Mouse (Mus musculus) natural killer cell, adult 2 months (primary cell): ENCODE measurements around the gene Shisa6.

Experiments used
- DNase-seq, 2 experiments: peaks; one replicate each; pipeline ENCODE4 v3.0.0; 2022; ENCODE audit warnings: low spot score in 2 of 2

The Shisa6 gene

DNA sequence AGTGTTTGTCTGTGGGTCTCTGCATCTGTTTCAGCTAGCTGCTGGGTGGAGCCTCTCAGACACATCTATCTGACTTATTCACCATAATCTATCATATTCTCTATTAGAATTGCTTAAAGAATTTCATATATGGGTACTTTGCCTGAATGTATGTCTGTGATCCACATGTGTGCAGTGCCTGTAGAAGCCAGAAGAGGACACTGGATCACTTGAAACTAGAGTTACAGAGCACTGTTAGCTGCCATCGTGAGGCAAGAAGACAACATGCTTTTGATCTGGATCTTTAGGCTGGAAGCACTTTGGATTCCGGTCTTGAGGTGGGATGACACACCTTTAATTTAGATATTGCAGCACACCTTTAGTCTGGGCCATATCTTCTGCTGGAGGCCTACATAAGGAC is 289.2 kb downstream of the Shisa6 start:
- no peak for DNase-seq

DNA sequence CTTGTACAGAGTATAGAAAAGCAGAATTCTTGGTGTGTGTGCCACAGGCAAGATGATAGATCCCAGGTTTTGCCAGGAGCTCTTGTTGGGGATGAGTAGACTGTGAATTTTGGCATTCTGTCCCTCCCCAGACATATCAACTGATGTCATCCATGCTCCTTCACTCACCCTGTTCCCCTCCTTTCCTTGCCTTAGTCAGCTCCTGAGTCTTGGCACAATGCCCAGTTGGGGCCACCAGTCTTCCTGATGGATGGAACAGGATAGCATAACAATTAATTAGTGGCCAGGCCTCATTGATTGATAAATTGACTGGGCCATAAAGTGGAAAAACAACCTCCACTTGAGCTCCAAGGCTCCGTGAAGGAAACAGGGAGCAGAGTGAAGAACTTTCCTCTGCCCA is 292.9 kb downstream of the Shisa6 start:
- DNase-seq: no peak

DNA sequence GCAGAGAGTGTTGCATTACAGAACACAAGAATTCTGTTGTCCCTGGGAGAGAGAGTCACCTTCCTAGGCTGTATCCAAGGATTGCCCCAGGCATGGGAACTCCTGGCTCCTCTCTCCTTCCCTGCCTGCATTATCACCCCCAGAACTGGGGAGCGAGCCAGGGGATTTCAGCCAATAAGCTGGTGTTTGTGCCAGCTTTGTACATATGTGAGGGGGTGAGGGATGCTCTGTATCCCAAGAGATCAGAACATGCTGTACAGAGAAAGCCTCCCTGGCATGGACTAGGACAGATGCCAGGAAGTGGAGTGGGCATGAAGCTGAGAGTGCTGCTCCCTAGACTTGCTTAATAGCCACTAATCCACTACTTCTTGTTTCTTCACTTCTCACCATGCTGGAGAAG is 303.6 kb downstream of the Shisa6 start:
- no peak for DNase-seq

DNA sequence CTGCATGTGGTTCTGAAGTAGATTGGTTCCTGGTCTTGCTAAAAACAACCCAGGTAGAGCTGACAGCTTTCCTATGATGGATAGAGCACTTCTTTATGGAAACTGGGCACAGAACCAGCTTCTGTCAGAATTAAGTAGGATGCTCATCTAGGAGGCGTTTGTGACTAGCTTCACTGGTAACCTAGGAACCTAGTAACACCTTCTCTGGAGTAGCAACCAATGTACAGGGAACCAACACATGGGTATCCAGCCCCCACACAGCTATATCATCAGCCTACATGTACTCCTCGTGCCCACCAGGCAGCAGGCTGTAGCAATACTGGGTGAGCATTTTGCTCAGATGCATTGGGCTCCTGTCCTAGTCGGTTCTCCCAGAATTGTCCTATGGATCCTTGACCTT is 307.3 kb downstream of the Shisa6 start:
- DNase-seq: no peak

DNA sequence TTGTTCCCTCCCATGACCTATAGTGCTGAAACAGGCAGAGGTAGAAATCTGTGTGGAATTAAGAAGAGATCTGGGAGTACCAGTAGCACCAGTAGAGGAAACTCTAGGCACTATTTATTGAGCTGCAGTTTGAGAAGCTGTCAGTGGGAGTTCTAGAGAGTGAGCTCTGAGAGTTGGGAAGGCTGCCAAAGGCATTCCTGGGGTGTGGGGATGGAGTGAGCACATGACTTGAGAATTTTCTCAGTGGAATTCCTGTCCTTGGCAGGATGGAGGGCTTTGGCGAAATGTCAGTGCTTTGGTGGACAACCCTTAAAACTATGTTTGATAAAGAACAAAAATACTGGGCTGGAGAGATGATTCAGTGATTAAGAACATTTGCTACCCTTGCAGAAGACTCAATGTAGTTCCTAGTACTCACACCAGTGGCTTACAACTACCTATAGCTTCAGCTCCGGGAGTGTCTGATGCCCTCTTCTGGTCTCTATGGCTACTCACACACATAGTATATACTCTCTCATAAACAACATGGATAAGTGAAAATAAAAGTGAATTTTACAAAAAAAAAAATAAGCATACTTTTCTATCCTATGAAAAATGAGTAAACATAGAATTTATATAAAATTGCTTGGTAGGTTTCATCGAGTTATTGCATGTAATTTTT is 337.0 kb downstream of the Shisa6 start:
- no peak for DNase-seq

DNA sequence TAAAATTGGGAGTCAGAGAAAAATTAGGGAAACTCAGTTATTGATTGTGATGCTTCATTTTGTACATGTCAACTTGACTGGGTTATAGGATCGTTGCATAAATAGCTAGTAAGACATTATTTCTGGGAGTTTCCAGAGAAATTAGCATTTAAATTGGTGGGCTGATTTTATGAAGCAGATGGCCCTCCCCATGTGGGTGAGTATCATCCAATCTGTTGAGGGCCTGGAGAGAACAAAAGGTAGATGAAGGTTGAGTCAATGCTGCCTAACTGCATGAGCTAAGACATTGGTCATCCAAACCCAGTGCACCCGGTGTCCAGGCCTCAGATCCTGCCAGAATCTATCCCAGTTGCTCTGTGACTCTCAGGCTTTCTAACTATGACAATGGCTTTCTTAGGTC is 337.6 kb downstream of the Shisa6 start:
- DNase-seq: no peak

DNA sequence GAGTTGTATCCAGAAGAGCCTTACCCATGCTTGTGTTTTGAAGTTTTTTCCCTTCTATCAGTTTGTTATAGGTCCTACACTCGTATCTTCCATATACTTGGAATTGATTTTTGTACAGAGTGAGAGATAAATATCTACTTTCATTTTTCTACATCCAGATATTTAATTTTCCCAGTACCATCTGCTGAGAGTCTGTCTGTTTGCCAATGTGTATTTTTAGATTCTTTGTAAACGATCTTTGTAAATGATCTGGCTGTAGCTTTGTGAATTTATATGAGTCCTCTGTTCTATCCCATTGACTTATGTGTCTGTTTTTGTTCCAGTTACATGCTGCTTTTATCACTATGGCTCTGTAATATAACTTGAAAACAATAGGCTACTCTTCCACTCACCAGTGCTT is 348.0 kb downstream of the Shisa6 start:
- no peak for DNase-seq

DNA sequence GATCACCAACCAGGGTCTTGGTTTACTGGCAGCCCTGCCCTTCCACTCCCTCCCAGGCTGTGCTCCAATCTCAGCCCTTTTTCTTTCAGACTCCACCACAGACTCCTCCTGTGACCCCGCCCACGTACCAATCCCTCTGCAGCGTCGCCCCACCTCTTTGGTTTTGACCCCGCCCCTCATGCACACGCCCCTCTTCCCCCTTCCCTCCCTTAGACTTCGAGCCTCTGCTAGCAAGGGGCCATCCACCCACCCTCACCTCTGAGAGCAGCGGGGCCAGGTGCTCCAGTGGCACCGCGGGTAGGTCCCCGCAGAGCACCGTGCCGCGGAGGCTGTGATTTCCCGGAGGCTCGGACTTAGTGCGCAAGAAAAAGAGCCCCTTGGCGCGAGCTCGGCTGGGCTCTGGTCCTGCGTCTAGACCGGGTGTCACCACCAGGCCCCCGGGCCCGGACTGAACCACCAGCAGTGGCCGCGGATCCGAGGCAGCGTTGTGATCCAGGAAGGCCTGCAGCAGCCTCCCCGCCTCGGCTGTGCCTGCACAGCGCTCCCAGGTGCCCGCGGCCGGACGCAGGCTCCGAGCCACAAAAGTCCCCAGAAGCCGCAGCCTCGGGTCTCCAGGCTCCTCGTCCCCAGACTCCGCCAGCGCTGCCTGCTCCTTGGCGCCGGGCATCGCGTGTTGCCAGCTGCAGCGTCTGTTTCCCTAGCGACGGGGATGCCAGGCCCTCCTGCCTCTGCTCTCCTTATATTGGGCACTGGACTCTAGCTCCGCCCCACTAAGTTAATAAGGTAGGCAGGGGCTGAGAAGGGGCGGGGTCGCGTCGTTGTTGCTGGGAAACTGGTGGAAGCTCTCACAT is 357.7 kb downstream of the Shisa6 start, which contains the start of gene Dnah9:
TSS of gene Dnah9 (minus strand) at position 751 of the 851 bp plus-strand sequence.
- no peak for DNase-seq

DNA sequence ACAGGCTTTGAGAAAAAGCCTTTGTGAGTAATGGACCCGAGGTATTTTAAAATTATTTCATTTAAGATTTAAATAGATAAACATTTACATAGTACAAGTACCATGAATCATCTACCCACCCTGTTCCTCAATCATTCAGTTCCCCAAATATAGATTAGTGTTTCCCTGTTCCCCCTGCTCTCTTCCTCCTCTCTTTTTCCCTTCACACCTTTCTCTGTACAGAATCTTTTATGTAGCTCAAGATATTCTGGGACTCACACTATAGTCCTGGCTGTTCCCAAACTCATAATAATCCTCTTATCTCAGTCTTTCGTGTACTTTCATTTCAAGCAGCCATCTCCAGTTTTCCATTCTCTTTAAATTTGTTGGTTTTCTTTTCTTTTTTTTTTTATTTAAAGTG is 361.7 kb downstream of the Shisa6 start:
- DNase-seq: no peak
